Mouse (Mus musculus) limb, embryonic 12.5 days (tissue): ENCODE data around the gene Slc24a3. TPM values are rescaled to one million over a fixed set of nuclear protein-coding genes. Genes with fewer than 3 reads are reported as not detected.

Source experiments
- ATAC-seq: fragments of 200-750 bp; cut with Nextera tagmentation; 2 replicates; pipeline ENCODE4 v1.8.0; 2017; ENCODE audit warnings: low read depth, moderate TSS enrichment; ENCODE audit not compliant: insufficient number of reproducible peaks, insufficient read depth, low FRiP score, low TSS enrichment
- H3K27ac ChIP-seq: fragments of 300-500 bp; sonication (generic); 2 replicates; pipeline ENCODE4 v1.5.1; 2016; ENCODE audit warnings: mild to moderate bottlenecking, moderate library complexity
- H3K27me3 ChIP-seq: fragments of 300-500 bp; sonication (generic); 2 replicates; pipeline ENCODE4 v1.6.1; 2016; ENCODE audit warnings: mild to moderate bottlenecking, moderate library complexity
- H3K36me3 ChIP-seq: fragments of 300-500 bp; sonication (generic); 2 replicates; pipeline ENCODE4 v1.6.1; 2016; ENCODE audit warnings: mild to moderate bottlenecking, moderate library complexity
- H3K4me1 ChIP-seq: fragments of 300-500 bp; sonication (generic); replicated peaks from 2 replicates; pipeline ENCODE4 v1.6.1; 2016
- H3K4me2 ChIP-seq: fragments of 300-500 bp; sonication (generic); 2 replicates; pipeline ENCODE4 v1.6.1; 2016; ENCODE audit warnings: mild to moderate bottlenecking, moderate library complexity
- H3K4me3 ChIP-seq: fragments of 300-500 bp; sonication (generic); replicated peaks from 2 replicates; pipeline ENCODE4 v1.5.1; 2016; ENCODE audit warnings: mild to moderate bottlenecking
- H3K9ac ChIP-seq: fragments of 300-500 bp; sonication (generic); replicated peaks from 2 replicates; pipeline ENCODE4 v1.6.1; 2016; ENCODE audit warnings: mild to moderate bottlenecking, moderate library complexity
- H3K9me3 ChIP-seq: fragments of 300-500 bp; sonication (generic); 2 replicates; pipeline ENCODE4 v1.6.1; 2016; ENCODE audit warnings: mild to moderate bottlenecking, moderate library complexity
- WGBS: fragments of 180-500 bp; shearing (Covaris S2); methylation state at CpG from one replicate; pipeline ENCODE4 v1.1.7; 2016; 5-methylcytosine and 5-hydroxymethylcytosine counted together
- polyA plus RNA-seq: library from polyadenylated mRNA; unstranded; fragments of >200 nt; fragmentation: Nextera tagmentation; extraction: Ambion mirVana; gene quantifications from 2 replicates; pipeline ENCODE4 v1.2.1, GENCODE M21; 2016

Slc24a3 gene
- polyA plus RNA-seq, 1 experiment from 2014 or later = 1.3 TPM

- no peak overlapping the region for H3K27ac ChIP-seq
- H3K4me1 ChIP-seq = no peaks in the 10 kb centered on the region
- ATAC-seq = no peak
- no peak overlapping the region for H3K4me3 ChIP-seq
- WGBS = 81% methylated on average over 4 of the region's 4 CpGs
- no peaks in the 10 kb centered on the region for H3K36me3 ChIP-seq
- H3K27me3 ChIP-seq = no peaks in the 10 kb centered on the region
- H3K4me2 ChIP-seq = no peak overlapping the region
- H3K9me3 ChIP-seq = no peaks in the 10 kb centered on the region
- no peak overlapping the region for H3K9ac ChIP-seq
These were observed 158.3 kb downstream of the Slc24a3 start for GRCm38 (mm10) chr2:145325852-145326251.

DNA sequence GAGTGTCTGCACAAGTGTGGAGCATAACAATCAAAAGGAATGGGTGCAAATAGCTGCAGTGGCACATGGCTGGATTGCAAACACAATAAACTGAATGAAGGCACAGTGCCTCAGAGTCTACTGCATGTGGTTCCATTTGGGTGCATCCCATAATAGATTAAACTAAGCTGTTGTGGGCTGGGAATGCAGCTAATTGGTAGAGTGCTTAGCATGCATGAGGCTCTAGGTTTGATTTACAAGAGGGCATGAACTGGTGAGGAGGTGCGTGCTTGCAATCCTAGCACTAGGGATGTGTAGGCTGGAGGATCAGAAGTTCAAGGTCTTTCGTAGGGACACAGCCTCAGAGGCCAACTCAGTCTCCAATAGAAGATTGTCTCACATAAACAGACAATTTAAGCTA is 159.0 kb downstream of the Slc24a3 start:
- 64% methylated on average over 2 of the region's 2 CpGs for WGBS
- no peak for ATAC-seq
- Histone ChIP-seq H3K4me1 (no peaks in the 10 kb centered on the region), H3K9me3 (no peaks in the 10 kb centered on the region), H3K4me3 (no peak overlapping the region), H3K4me2 (no peak overlapping the region), H3K9ac (no peak overlapping the region), H3K36me3 (no peaks in the 10 kb centered on the region), H3K27ac (no peak overlapping the region), H3K27me3 (no peaks in the 10 kb centered on the region)

DNA sequence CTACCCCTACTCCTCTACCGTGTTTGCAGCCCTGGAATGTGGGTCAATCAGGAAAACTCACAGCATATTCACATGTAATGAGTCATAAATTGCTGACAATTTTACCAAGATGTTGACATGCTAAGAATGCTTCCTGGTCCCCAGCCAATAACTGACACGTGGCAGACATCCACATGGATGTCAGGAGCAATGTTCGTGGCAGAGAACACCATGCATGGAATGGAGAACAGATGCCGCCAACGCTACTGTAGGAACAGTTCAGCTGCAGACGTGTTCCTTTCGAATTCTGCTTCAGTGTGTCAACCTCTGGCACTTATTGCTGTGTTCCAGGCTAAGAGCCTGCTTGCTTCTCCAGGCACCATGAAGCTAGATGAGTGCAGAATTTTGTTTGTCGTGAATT is 162.2 kb downstream of the Slc24a3 start:
- Histone ChIP-seq H3K4me1 (no peaks in the 10 kb centered on the region), H3K27me3 (no peaks in the 10 kb centered on the region), H3K36me3 (no peaks in the 10 kb centered on the region), H3K27ac (no peak overlapping the region), H3K4me3 (no peak overlapping the region), H3K9me3 (no peaks in the 10 kb centered on the region), H3K4me2 (no peak overlapping the region), H3K9ac (no peak overlapping the region)
- 71% methylated on average over 8 of the region's 8 CpGs for WGBS
- no peak for ATAC-seq

DNA sequence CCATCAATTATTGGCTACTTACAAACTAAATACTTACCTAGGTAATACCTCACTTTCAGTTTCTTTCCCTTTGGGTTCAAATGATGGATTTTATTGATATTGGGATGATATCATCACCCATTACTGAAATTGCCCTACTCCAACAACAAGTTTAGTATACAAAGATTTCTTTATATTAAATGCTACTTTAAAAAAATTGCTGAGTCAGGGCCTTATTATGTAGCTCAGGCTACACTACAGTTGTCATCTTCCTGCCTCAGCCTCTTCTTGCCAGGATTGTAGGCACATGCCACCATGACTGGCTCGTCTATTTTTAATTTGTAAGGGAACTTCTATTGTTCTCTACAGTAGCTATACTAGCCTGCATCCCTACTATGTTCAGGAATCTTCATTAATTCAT is 164.0 kb downstream of the Slc24a3 start:
- no peak for ATAC-seq
- Histone ChIP-seq H3K4me1 (no peaks in the 10 kb centered on the region), H3K4me2 (no peak overlapping the region), H3K27me3 (no peaks in the 10 kb centered on the region), H3K9me3 (no peaks in the 10 kb centered on the region), H3K9ac (no peak overlapping the region), H3K4me3 (no peak overlapping the region), H3K36me3 (no peaks in the 10 kb centered on the region), H3K27ac (no peak overlapping the region)
- 78% methylated on average over 1 of the region's 1 CpGs for WGBS

GRCm38 (mm10) chr2:145333466-145333865 is 165.9 kb downstream of the Slc24a3 start:
- Histone ChIP-seq H3K27me3 (no peaks in the 10 kb centered on the region), H3K4me2 (no peak overlapping the region), H3K36me3 (no peaks in the 10 kb centered on the region), H3K4me3 (no peak overlapping the region), H3K27ac (no peak overlapping the region), H3K9ac (no peak overlapping the region), H3K4me1 (no peaks in the 10 kb centered on the region), H3K9me3 (no peaks in the 10 kb centered on the region)
- no peak for ATAC-seq

GRCm38 (mm10) chr2:145336406-145336805 is 168.9 kb downstream of the Slc24a3 start:
- Histone ChIP-seq H3K9ac (no peak overlapping the region), H3K9me3 (no peaks in the 10 kb centered on the region), H3K27ac (no peak overlapping the region), H3K4me2 (no peak overlapping the region), H3K27me3 (no peaks in the 10 kb centered on the region), H3K36me3 (no peaks in the 10 kb centered on the region), H3K4me1 (no peaks in the 10 kb centered on the region), H3K4me3 (no peak overlapping the region)
- no peak for ATAC-seq

DNA sequence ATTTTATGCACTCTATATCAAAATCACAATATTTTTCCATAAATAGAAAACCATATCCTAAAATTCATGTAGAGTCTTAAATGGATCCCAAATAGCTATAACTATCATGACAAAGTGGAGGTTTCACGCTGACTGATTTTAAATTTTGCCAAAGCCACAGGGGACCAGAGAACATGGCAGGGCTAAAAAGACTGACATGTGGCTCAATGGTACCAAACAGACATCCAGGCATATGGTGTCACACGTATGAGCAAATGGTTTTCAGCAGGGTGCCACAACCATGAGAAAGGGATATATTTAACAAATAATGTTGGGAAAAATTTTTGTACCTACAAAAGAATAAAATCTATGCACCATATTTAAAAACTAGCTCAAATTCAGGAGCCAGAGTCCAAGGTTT is 173.3 kb downstream of the Slc24a3 start:
- Histone ChIP-seq H3K9ac (no peak overlapping the region), H3K9me3 (no peaks in the 10 kb centered on the region), H3K36me3 (no peaks in the 10 kb centered on the region), H3K27ac (no peak overlapping the region), H3K4me2 (no peak overlapping the region), H3K27me3 (no peaks in the 10 kb centered on the region), H3K4me1 (no peaks in the 10 kb centered on the region), H3K4me3 (no peak overlapping the region)
- no peak for ATAC-seq
- WGBS = 78% methylated on average over 2 of the region's 2 CpGs

GRCm38 (mm10) chr2:145342956-145343355 is 175.4 kb downstream of the Slc24a3 start:
- 77% methylated on average over 4 of the region's 4 CpGs for WGBS
- no peak overlapping the region for H3K27ac ChIP-seq
- H3K36me3 ChIP-seq = no peaks in the 10 kb centered on the region
- no peak for ATAC-seq
- H3K4me1 ChIP-seq = no peaks in the 10 kb centered on the region
- no peak overlapping the region for H3K4me3 ChIP-seq
- H3K27me3 ChIP-seq = no peaks in the 10 kb centered on the region
- no peak overlapping the region for H3K9ac ChIP-seq
- no peaks in the 10 kb centered on the region for H3K9me3 ChIP-seq
- no peak overlapping the region for H3K4me2 ChIP-seq

DNA sequence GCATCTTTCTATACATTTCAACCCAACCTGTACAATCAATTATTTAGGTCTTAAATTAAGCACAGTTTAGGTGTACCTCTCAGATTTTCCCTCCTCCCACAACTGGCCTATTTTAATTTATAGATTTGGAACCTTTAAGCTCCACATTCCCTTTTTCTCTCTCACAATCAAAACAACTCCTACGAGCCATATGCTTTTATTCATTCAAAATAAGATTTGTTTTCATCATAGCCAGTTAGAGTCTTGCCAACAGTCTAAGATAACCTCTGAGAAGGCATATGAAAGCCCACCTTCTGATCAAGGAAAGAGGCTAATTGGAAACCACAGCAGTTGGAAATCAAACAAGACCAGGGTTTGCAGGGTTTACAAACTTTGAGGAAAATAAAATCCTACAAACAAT is 177.0 kb downstream of the Slc24a3 start:
- H3K36me3 ChIP-seq = no peaks in the 10 kb centered on the region
- H3K4me3 ChIP-seq = no peak overlapping the region
- H3K9me3 ChIP-seq = no peaks in the 10 kb centered on the region

DNA sequence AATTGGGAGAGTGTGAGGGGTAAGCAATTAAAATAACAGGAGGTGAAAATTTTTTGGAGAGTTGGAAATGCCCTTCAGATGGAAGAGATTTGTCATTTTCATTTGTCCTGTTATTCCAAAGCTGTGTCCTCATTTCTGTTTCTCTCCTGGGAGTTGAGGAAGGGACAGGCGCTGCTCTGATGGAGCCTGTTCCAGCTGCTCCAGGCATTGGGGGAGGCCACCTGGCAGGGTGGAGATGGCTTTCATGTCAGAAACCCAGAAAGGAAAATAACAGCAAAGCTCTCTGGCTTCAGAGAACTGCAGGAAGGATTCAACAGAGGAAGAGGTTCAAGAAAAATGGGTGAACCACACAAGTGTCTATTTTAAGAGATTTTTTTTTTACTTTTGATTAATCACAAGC is 186.2 kb downstream of the Slc24a3 start:
- no peak overlapping the region for H3K9ac ChIP-seq
- no peaks in the 10 kb centered on the region for H3K36me3 ChIP-seq
- no peak overlapping the region for H3K4me2 ChIP-seq
- no peak overlapping the region for H3K4me3 ChIP-seq
- no peak overlapping the region for H3K27ac ChIP-seq
- no peaks in the 10 kb centered on the region for H3K27me3 ChIP-seq
- ATAC-seq = no peak
- H3K4me1 ChIP-seq = no peaks in the 10 kb centered on the region
- 72% methylated on average over 1 of the region's 1 CpGs for WGBS
- no peaks in the 10 kb centered on the region for H3K9me3 ChIP-seq

More for the DNA sequence above, 177.0 kb downstream of the Slc24a3 start:
- ATAC-seq = no peak
- 80% methylated on average over 1 of the region's 1 CpGs for WGBS
- H3K4me1 ChIP-seq = no peaks in the 10 kb centered on the region
- no peaks in the 10 kb centered on the region for H3K27me3 ChIP-seq
- H3K27ac ChIP-seq = no peak overlapping the region
- H3K4me2 ChIP-seq = no peak overlapping the region
- H3K9ac ChIP-seq = no peak overlapping the region

DNA sequence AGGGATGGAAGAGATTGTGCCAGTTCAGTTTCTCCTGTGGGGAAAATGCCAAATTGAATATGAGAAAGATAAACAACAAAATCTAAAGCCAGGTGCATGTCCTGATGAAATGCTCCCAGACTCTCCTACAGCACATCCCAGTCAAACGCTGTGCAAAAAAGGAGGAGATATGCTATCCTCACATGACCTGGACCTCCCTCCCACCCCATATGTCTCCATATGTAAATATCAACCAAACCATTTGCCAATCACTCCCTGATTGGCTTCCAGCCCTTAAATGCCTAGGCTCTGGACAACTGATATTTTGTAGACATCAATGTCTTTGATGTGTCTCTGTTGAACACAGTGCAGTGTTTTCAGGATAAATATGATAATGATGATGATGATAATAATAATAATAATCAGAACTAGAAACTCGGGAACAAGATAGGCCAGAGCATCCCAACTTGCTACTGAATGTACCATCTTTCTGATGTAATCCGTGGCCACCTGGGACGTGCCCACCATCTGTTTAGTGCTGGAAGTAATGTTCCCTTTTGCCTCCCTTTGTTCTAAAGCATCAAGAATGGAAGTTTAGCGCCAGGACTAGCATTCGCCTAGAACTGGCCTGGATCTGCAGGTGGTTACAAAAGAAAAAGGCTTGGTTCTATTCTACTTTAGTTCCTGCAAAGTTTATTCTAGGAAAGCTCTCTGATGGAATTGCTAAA is 190.8 kb downstream of the Slc24a3 start:
- Histone ChIP-seq H3K9ac (no peak overlapping the region), H3K27me3 (no peaks in the 10 kb centered on the region), H3K4me1 (no peaks in the 10 kb centered on the region), H3K4me2 (no peak overlapping the region), H3K9me3 (no peaks in the 10 kb centered on the region), H3K36me3 (no peaks in the 10 kb centered on the region), H3K27ac (no peak overlapping the region), H3K4me3 (no peak overlapping the region)
- ATAC-seq = no peak
- WGBS = 86% methylated on average over 6 of the region's 6 CpGs

DNA sequence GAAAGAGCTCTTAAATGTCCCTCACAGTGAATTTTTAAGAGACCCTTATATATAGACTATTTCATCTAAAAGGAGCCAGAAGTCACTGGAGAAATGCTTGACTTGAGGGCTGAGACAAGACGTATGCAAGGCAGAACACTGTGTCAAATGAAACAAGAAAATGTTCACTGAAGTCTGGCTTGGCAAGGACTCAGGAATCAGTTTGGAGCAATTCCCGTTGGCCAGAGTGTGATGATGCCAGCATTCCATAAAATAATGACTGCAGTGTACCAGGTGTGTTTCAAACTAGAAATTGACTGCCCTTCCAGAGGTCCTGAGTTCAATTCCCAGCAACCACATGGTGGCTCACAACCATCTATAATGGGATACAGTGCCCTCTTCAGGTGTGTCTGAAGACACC is 196.1 kb downstream of the Slc24a3 start:
- Histone ChIP-seq H3K27me3 (no peaks in the 10 kb centered on the region), H3K27ac (no peak overlapping the region), H3K36me3 (no peaks in the 10 kb centered on the region), H3K4me2 (no peak overlapping the region), H3K4me1 (no peaks in the 10 kb centered on the region), H3K9ac (no peak overlapping the region), H3K9me3 (no peaks in the 10 kb centered on the region), H3K4me3 (no peak overlapping the region)
- ATAC-seq = no peak
- 75% methylated on average over 2 of the region's 2 CpGs for WGBS
